Mouse (Mus musculus) T-helper 17 cell (primary cell): ENCODE results near the gene Rftn1.
"Not testable (repeated sequence)": the region's sequence is repeated elsewhere in the genome, so short reads cannot be mapped to it uniquely, and the experiment has no call there.

Source experiments
- in situ Hi-C, 2 experiments: fragments of 300-600 bp; cut with MboI, MseI; formaldehyde crosslinking; loops; 1 replicate in 1 of 2; 2 replicates in 1 of 2; pipeline ENCODE4 v1.15.1; 2025; ENCODE audit warnings: high pct_unique_total_duplicates in 2 of 2

Rftn1 gene

DNA sequence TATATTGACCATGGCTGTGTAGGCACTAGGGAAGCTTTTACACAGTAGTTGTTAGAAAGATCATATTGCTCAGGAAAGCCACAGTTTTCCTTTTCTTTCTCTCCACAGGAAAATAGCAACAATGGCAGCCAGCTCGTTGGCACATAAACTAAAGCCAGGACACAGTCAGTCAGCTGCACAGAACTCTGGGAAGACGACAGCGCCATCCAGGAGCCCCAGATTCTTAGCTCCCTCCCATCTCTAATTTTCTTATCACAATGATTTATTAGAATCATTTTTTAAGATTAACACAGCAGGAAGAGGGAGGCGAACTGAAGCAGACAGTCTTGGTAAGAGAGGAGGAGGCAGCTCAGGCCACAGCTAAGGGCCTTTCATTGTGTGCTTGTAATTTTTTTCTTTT is 58.8 kb downstream of the Rftn1 start:
- in situ Hi-C loops: no loop called here

DNA sequence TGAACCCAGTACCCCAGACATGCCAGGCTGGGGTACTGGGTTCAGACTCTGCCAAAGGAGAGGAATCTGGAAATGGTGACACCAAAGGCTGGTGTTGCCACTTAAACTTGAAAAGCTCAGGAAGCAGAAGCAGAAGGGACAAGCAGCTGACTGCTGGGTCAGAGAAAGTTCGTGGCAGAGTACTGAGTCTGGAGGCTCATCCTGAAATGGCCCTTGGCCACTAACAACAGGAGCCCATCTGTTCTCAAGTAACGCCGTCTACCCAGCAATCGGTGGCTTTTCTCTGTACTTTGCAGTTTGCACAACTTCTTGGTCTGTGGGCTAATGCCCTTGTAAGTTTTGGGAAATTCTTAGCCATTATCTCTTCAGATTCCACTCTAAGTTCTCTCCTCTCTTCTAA is 60.1 kb downstream of the Rftn1 start:
- in situ Hi-C loops: no loop called here

DNA sequence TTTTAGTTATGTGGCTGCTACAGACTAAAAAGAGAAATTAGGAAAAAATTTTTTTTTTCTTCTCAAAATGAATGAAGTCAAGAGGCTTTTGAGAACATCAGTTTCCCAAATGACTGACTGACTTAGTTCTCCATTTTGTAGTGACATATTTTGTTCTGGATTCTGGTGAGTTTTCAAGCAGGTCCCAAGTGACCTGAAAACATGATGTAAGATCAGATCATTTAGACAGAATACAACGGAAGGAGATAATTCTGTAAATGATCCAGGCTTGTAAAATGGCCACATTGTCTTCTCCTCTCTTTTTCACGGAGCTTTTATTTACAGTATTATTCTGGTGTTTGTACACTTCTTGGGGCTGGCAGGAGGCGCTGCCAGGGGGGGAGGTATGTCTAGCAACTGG is 62.1 kb downstream of the Rftn1 start:
- in situ Hi-C loops: no loop called here

DNA sequence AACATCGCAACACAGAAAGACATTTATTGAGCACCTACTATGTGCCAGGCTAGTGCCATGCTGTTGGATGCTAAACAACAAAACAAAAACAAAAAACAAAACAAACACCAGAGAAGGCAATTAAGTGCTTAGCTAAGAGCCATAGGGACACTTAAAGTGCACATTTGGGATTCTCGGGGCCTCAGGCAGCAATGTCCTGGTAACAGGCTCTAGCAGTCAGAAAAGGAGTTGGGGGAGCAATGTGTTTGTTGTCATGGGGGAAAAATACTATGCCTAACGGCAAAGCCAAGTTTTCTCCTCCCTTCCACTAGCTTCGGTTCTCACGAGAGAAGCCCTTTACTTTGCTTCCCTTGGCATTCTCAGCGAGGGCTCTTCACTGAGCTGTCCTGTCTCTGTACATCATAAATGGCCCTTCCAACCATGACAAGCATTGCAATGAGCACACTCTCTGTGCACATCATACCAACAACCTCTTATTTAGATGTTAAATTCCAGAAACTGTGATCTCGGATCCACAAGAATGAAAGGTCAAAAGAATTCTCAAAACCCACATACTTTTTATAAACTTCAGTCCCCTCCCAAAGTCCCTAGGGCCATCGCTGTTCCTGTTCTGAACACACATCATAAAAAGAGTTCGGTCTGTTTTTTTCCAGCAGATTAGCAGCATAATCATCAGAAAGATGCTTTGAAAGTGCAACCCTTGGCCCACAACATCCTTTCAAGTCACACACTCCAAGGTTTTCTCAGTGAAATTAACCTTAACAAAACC is 63.2 kb downstream of the Rftn1 start:
- in situ Hi-C loops: no loop called here

DNA sequence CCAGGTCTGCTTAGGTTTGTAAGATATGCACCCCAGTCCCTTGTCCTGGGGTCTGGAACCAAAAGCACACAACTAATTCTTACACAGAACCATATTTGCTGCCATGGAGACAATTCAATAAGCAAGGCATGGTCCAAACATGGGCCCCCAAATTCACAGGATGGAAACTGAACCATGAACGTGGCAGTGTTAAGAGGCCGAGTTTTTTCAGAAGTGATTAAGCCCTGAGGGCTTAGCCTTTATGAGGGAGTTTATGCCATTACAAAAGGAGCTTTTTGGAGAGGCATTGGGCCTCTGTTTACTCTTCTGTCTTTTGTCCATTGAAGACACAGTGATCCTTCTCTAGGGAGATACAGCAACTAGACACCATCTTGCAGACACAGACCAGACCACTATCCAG is 63.9 kb downstream of the Rftn1 start:
- in situ Hi-C loops: no loop called here

DNA sequence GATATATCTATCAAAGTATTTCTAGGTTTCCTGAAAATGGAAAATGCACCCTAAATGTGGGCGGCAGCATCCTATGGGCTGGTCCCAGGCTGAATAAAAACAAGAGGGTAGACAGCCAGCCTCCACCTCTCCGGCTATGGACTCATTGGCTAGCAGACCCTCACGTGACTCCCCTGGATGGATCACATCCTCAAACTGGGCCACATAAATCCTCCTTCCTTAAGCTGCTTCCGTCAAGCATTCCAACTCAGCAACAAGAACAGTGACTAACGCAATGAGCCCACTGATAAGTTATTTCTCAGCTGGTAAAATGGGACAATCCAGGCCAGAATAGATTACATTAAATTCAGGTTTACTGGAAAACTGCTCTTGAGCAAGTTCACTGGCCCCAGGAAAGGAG is 64.6 kb downstream of the Rftn1 start:
- in situ Hi-C loops: no loop called here

DNA sequence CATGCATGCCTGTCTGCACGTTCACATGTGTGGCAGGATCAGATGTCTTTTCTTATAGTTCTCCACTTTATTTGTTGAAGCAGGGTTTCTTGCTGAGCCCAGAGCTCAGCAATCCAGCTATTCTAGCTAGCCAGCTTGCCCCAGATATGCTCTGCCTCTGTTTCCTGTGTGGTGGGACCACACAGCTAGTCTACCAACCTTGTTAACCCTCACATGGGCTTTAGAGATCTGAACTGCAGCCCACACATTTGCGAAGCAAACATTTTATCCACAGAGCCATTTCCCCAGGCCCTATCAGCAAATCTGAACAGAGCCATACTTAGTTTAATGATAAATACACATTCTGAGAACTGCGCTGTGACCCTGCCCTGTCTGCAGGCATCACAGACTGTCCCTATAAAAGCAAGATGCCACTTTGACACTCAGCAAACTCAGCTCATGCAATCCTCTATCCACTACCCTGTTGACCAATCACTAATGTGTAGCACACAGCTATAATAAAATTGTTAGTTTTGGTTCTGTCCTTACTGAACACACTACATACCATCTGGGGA is 65.2 kb downstream of the Rftn1 start:
- in situ Hi-C loops: no loop called here

DNA sequence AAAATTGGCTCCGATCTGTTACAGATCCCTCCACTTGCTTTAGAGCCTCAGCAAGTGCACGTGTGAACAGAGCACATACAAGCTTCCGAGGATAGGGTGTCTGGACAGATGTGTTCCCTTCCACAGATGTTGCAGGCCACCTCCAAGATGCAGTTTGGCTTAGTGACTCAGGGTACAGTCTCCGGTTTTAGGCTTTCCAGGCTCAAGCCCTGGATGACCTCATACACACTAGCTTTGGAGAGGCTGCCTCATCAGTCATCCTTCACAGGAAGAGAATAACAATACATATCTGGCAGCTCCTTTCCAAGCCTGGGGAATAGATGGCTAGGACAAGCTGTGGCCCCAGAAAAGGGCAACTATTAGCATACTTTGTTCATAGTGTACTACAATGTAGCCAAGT is 65.8 kb downstream of the Rftn1 start:
- in situ Hi-C loops: no loop called here

DNA sequence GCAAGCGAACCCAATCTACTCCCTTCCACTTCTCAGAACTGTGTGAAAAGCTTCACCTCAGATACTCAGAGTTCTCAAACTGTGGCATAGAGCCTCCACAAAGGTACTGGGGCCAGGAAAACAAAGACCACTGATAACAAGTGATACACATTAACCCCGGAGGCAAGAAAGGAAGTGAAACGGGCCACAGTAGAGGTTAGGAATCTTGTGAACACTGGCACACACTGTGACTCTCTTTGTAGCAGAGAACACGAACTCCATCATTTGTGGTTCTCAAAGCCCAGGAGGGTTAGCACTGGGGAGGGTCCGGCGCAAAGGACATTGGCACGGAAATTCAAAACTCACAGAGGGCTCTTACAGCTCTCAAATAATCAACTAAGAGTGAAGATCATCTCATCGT is 67.9 kb downstream of the Rftn1 start:
- in situ Hi-C loops: no loop called here

DNA sequence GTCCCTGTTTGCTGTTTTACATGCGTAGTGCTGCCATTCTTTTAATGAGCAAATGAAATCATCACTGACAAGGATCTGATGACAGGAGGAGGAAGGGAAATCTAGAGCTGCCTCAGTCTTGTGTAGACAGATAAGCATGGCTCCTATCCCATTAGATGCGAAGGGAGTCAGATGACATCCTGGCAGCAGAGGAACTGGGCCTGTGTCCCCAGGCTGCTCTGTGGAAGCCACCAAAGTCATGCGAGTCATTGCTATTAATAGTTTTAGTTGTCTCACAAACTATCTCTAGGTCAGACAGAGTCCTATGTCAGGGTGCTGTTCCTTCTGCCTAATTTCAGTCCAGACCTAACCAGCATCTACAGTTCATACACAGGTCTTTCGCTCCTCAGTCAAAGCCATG is 70.4 kb downstream of the Rftn1 start:
- in situ Hi-C loops: no loop called here

DNA sequence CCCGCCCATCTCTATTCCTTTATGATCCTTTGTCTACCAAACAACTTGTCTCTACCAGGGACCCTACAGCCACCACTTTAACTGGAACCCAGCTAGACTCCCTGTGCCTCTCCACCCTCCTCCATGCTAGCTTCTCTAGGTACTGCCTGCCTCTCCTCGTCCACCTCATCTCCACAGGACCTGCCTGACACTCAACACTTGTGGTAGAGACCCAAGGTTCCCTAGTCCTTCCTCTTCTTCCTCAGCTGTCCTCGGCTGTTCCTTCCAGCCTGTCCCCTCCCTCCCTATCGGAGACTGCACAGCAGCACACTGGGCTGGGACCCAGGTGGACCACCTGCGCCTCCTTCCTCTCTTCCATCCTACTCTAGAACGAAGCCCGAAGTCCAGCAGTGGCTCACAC is 73.0 kb downstream of the Rftn1 start:
- in situ Hi-C loops: no loop called here

DNA sequence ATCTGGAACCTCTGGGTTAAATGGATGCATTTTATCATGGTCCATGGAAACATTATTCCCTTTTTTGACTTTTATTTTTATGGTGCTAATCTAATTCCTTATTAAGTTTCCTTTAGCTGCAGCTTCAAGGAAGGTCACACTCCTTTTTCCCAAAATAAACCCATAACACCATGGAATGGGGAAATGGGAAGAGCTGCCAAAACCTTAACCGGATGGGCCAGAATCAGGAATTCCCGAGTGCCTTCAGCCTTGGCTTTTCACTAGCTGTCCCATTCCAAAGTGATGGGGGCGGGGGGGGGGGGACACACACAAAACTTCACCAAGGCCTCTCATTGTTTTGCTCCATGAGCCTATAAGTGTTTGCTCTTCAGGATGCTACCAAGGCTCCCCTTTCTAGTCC is 73.5 kb downstream of the Rftn1 start:
- in situ Hi-C loops: no loop called here

DNA sequence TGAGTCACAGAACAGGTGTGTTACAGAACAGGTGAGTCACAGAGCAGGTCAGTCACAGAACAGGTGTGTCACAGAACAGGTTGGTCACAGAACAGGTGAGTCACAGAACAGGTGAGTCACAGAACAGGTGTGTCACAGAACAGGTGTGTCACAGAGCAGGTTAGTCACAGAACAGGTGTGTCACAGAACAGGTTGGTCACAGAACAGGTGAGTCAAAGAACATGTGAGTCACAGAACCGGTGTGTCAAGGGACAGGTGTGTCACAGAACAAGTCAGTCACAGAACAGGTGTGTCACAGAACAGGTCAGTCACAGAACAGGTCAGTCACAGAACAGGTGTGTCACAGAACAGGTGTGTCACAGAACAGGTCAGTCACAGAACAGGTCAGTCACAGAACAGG is 74.1 kb downstream of the Rftn1 start:
- in situ Hi-C loops: not testable (repeated sequence)

DNA sequence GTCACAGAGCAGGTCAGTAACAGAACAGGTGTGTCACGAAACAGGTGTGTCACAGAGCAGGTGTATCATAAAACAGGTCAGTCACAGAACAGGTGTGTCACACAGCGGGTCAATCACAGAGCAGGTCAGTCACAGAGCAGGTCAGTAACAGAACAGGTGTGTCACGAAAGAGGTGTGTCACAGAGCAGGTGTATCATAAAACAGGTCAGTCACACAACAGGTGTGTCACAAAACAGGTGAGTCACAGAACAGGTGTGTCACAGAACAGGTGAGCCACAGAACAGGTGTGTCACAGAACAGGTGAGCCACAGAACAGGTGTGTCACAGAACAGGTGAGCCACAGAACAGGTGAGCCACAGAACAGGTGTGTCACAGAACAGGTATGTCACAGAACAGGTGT is 74.8 kb downstream of the Rftn1 start:
- in situ Hi-C loops: not testable (repeated sequence)

DNA sequence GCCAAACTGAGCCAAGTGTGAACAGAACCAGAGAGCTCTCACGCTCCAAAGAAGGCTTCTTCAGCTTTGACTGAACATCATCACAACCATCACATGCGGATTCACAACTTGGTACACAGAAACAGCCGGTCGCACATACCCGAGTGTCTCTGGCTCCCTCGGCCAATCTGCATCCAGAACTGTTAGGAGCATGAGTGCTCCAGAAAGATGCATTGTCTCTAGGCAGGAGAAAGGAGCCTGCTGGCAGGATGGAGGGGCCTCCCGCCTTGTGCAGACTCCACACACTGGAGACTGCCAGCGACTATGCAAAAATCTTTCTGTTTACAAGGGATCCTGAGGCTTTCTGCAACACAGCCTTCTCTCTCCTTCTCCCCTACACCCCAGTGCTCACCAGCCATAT is 75.8 kb downstream of the Rftn1 start:
- in situ Hi-C loops: no loop called here

DNA sequence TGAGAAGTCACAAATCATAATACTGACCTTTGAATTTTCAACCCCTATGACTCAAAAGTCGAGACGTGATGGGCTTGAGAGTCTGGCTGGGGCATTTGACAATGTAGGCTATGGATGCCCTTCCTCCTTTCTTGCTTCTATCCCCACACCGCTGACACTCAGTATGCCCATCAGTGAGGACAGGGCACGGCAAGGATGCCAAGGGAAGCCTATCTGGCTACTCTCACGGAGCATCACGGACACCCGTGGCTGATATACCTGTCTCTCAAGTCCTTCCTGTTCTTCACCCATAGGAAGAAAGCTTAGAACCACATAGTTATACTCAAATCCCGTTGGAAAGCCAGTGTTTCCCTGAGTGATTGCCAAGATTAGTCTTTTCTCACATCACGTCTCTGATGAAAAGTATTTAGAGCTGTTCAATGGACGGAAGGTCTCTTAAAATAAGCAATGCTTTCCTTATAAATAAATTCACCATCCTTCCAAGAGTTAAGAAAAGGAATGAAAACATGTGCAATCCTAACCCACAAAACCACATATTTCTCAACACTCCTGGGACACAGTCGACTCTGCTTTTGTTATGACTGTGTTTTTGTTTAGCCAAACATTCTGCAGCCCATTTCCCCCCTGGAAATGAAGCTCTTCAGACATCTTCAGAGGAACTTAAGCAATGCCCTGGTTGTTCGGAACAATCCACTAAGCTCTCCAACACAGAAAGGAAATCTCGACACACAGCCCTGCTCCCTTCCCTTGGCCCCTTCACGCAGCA is 79.6 kb downstream of the Rftn1 start:
- in situ Hi-C loops: no loop called here

DNA sequence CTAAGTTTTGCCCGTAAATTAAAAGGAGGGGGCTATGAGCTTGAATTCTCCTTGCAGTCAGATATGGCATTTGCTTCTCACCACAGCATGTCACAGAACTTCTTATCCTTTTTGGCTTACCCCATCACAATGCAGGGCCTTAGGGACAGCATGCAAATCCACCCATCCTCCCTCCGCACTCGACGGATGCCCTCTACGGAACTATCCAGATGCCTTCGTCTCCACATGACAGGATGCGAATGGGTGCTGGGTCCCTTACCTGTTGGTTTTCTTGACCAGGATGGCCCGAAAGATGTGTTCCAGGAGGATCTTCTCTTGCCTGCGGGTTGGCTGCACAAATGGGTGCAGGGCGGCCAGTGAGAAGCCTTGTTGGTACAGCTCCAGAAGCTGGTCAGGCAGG is 83.7 kb downstream of the Rftn1 start:
- in situ Hi-C loops: loop anchor here in 1 of 2 experiments (5.0 kb wide), 1 partner anchor 35 kb away; no protein-coding TSS in a partner anchor

DNA sequence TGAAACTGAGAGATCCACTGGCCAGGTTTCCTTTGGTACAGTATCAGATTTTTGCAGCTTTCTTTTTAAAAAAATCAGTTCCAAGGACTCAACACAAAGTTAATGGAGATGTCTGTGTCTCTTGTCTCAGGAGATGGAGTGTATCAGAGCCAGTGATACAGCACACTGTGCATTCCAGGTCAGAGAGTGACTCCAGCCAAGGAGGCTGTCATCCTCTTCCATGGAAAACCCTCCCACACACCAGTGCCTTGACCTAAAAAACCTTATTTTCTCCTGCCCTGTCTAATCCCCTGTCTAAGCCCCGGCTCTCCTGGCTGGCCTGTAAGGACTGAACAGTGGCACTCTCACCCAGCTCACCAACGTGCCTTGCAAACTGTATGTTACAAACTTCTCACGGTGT is 86.3 kb downstream of the Rftn1 start:
- in situ Hi-C loops: no loop called here

DNA sequence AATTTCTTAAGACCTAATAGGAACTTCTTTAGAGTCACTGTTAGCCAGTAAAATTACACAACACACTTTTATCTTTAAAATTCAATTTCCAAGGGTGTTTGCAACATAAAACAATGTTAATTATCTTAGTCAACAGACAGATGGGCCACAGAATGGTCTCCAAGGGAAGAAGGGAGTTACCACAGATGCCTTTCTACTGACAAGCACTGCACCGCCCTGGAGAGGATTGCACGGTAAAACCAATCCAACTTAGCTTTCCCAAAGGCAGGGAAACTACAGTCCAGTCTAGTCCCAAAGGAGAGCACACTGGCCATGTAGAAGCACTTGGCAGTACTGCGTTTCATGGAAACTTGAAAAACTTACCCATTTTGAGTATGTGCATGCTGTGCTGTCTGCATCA is 89.1 kb downstream of the Rftn1 start:
- in situ Hi-C loops: no loop called here

DNA sequence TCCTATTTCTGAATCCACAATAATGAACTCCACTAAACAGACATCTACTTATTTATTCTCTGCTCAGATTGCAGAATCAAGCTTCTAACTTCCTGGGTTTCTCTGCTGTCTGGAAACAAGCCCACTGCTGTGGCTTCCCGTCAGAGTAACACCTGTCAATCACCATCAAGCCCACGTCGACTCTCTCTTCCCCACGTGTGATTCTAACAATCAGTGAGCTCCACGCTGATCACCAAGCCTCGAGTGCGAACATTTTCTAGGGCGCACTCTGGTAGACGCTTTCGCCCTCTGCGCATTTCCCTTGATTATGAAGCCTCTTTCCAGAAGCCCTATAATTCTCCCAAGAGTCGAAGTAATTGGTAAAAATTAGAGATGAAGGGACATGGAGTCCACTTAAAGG is 90.4 kb downstream of the Rftn1 start:
- in situ Hi-C loops: no loop called here

DNA sequence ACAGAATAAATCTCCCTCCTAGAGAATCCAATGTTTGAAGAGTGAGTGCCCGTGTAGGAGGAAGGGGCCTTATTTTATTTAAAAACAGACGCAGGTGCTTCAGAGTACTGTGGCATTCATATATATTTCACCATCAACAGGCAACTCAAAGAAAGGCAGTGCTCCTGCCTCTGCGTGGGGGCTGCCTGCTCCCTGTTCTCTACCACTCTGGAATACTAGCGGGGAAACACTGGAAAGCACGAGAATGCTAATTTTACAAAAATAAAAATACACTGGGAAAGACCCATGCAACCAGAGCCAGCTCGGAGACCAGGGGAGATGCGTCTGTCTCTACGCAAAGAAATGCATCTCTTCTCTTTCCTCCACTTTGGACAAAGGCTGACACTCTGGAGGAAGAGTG is 91.1 kb downstream of the Rftn1 start:
- in situ Hi-C loops: no loop called here

DNA sequence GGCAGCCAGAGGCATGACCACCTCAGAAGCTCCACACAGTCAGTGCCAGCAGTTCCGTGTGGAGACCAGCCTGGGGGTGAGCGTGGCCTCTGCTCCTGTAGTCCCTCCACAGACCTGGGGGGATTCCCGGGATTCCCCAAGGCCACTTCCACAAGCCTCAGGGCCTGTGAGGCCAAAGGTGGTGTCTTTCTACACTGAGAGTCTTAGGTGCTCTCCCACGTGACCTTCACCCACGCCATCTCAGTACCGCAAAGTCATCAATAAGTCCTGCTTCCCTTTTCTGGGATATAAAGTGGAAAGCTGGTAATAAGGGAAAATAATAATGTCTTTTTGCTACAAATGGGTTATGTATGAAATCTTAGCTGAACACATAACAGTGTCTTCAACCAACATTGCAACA is 92.2 kb downstream of the Rftn1 start:
- in situ Hi-C loops: no loop called here

DNA sequence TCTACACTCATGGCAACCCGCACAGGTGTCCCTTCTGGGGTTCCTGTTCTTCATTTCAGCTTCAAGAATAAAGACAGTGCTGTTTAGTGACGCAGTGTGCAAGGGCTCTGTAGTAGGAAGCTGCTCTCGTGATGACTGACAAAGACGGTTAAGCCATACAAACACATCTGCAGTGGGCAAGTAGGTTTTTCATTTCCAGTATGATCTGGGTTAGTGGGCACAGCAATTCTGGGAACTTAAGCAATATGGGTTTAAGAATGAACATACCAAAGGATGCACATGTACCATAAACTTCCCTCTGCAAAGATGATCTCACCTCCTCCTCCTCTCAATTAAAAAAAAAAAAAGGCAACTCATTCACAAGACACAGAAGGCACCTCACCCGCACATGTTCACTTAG is 92.6 kb downstream of the Rftn1 start:
- in situ Hi-C loops: no loop called here
